Mouse (Mus musculus) brown adipose tissue, adult 24 weeks (tissue): Measurements from ENCODE around the gene Ints6. TPM values are rescaled to one million over a fixed set of nuclear protein-coding genes. Genes with fewer than 3 reads are reported as not detected.
A peak's percentile ranks its signal among the peaks of the same experiment; 100 is the strongest.

ENCODE experiments used
- H3K27ac ChIP-seq: fragments of 200-500 bp; replicated peaks from 2 replicates; pipeline ENCODE4 v1.5.1; 2012; ENCODE audit warnings: low read depth, mild to moderate bottlenecking, low read length
- H3K4me1 ChIP-seq: fragments of 200-500 bp; 2 replicates; pipeline ENCODE4 v1.6.1; 2012; ENCODE audit warnings: low read length, mixed read lengths; ENCODE audit not compliant: control insufficient read depth, insufficient read depth, insufficient read length
- H3K4me3 ChIP-seq: fragments of 200-500 bp; 2 replicates; pipeline ENCODE4 v1.5.1; 2012; ENCODE audit warnings: low read depth, mild to moderate bottlenecking, low read length, moderate library complexity; ENCODE audit not compliant: insufficient read depth
- polyA plus RNA-seq: library from polyadenylated mRNA; stranded (reverse); fragments of >200 nt; gene quantifications from 2 replicates; pipeline ENCODE4 v1.2.4, GENCODE M21; 2012; ENCODE audit not compliant: missing spikeins, insufficient read depth, insufficient read length

Gene Ints6
- polyA plus RNA-seq, result 7.1 and 9.3 TPM in 2 replicates

DNA sequence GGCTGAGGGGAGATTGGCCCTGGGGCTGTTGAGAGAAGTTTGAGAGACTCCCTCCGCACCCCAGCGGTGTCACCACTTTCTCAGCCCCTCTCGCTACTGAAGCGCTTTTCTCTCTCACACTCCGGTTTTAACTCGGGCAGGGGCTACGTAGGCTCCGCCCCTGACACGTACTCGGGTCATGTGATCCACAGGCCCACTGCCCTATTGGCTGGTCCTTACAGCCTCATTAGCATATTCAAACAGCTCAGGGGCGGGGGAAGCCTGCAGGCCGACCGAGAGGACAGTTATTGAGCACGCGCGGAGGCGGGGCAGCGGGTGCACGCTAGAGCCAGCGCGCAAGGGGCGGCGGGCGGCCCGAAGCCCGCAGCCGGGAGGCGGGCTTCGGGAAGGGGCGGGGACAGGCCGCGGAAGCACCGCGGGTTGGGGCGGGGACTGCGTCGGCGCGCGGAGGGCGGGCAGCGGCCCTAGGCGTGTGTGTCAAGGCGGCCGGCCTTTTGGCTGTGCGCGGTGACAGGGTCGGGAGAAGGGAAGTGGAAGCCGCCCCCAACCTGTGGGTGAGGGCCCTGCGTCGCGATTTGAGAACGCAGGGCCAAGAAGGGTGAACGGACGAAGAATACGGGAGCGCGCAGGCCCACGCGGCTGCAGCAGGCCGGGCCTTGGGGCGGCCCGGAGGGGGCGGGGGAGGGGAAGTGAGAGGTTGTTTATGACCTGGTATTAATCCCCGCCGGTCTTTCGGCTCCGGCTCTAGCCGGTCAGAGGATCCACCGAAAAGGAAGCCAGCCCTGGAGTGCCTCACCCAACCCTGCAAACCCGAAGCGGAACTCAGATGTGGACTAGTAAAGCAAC, at the start of gene Ints6:
Gene Ints6 (minus strand): TSS at position 134 of the 846 bp plus-strand sequence.
- peak within 1 kb of the TSS; percentile 96 for H3K4me3 ChIP-seq
- peak within 1 kb of the TSS; percentile 89 for H3K27ac ChIP-seq
- no peaks in the 10 kb centered on the region for H3K4me1 ChIP-seq

DNA sequence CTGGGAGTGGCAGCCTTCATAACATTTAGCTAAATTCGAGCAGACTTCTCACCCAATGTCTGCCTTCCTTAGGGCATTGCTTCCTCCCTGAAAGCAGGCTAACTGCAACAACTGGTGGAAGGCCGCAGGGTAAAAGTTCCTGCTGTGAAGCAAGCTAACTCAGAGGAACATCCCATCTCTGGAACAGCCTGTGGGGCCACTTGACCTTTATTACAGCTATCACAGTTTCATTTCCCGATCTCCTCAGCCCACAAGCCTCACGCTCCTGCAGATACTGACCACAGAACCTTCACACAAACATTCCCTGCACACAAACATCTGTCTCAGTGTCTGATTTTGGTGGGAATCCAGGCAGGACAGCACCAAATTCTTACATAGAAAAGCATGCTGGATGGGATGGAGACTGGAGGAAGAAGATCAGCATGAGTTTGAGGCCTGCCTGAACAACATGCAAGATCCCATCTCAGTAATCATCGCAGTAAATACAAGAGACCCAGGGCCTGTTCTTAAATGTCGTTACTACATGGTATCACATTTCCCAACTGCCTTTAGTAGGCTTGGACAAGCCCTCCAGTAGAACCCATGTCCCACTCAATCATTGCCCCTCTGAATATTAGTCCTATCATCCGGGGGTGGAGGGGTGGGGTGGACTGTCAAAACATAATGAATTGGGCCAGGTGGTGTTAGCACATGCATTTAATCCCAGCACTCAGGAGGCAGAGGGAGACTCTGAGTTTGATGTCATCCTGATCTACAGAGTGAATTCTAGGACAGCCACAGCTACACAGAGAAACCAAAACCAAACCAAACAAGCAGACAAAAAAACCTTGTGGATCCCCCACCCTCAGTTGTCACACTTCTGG, 47.9 kb upstream of the Ints6 start:
- H3K27ac ChIP-seq, result peak overlapping the region; percentile 40
- no peak overlapping the region for H3K4me3 ChIP-seq
- H3K4me1 ChIP-seq, result peaks cover 14% of the 10 kb centered on the region

DNA sequence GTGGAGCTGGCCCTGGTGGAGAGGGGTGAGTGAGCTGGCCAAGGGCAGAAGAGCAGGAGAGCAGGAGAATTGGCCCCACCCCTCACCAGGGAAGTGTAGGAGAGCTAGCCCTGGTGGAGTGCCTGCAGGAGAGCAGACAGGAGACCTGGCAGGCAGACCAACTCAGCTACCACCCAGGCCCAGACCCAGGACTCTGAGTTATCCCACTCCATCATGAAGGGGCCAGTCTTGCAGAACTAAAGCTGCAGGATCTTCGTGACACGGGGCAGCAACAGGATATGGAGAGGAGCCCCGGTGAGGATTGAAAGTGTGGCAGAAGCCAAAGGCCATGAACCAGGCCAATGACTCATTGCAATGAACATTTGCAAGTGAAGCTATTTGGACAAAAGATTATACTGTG, 46.0 kb upstream of the Ints6 start:
- peak overlapping the region; percentile 31 for H3K27ac ChIP-seq
- H3K4me1 ChIP-seq, result peaks cover 14% of the 10 kb centered on the region
- H3K4me3 ChIP-seq, result no peak overlapping the region

DNA sequence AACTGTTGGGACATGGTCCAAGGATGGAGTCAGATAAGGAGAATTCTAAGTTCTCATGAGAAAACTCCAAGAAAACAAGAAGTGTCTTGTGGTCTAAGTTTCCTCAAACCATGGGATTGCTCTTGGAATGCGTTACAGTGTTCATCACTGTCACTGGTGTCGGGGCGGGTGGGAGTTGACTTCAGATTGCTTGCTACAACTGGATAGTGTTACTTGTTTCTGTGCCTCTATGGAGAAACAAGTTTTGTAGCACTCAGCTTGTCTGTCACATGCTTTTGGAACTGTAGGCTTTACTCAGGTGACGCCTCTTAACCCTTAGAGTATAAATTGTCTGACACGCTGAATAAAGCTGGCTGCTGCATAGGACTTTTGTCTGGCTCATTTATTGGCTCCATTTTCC, 42.2 kb upstream of the Ints6 start:
- Histone ChIP-seq H3K4me3 (no peak overlapping the region), H3K4me1 (peaks cover 14% of the 10 kb centered on the region), H3K27ac (no peak overlapping the region)

DNA sequence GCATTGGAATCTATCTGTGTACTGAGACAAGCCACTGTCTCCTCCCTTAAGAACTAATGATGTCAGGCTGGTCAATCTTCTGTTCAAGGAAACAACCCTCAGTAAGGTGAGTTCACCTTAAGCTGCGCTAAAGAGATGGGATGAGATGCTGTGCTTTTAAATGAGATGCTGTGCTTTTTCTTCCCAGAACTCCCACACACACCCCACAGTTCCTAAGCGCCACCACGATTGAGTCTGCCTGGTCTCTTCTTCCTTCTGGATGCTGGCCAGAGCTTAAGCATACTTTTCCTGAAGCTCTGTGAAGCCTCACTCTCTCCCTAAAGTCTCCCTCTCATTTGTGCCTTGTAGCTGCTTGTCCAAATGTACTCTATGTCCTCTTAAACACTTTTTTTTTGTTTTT, 39.8 kb upstream of the Ints6 start:
- H3K4me3 ChIP-seq, result no peak overlapping the region
- H3K4me1 ChIP-seq, result peaks cover 11% of the 10 kb centered on the region; the same call in 1 of the 2 replicates
- peak overlapping the region; percentile 64 for H3K27ac ChIP-seq

DNA sequence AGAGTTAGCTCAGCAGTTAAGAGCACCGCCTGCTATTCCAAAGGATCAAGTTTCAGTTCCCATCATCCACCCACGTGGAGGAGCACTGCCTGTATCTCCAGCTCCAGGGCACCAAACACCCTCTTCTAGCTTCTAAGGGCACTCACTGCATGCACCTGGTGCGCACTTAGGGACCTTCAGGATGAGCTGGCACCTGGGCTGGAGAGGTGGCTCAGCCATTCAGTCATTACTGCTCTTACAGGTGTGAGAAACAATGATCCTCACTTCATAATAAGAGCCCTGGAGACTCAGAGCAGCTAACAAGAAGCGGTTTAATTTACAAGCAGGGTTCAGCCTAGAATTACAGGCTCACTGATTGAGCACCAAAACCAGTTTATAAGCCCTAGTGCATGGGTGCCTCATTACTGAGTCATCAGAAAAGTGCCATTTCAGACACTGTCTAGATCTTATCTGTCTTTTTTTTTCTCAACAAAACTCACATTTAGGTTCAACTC, 37.7 kb upstream of the Ints6 start:
- Histone ChIP-seq H3K4me3 (no peak overlapping the region), H3K4me1 (peaks cover 9% of the 10 kb centered on the region; the same call in 1 of the 2 replicates), H3K27ac (no peak overlapping the region)

DNA sequence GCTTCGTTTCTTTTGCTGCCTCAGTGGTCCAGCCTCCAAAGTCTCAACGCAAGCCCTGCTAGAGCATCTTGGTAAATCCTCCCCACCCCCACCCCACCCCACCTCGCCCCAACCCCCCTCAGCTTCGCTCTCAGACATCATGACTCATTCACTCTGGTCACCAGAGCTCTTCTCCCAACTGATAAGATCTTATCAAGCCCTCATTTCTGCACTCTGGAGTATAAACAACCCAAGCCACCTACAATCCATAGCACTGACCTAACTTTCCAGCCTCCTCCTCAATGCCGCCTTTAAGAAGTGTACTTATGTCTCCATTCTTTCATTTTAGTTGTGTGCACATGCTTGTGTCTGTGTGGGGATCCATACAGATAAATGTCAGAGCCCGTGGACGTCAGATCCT, 34.8 kb upstream of the Ints6 start:
- Histone ChIP-seq H3K27ac (no peak overlapping the region), H3K4me3 (no peak overlapping the region), H3K4me1 (peaks cover 9% of the 10 kb centered on the region; the same call in 1 of the 2 replicates)

DNA sequence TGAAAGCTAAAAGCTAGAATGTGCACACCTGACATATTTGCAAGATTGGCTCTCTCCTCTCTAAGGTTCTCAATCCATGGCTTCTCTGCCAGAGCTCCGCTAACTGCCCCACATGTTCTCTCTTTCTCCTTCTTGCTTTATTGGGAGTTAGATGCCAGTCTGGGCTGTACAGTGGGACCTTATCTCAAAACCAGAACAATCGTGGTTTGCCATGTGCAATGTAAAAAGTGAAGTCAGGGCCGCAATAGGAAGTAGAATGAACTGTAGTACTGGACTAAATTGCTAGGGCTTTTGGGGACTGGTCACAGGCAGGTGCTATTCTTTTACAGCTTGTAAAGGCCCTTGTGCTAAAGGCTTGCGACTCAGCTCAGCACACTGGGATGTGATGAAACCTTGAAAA, 28.3 kb upstream of the Ints6 start:
- Histone ChIP-seq H3K27ac (no peak overlapping the region), H3K4me3 (no peak overlapping the region), H3K4me1 (no peaks in the 10 kb centered on the region)

DNA sequence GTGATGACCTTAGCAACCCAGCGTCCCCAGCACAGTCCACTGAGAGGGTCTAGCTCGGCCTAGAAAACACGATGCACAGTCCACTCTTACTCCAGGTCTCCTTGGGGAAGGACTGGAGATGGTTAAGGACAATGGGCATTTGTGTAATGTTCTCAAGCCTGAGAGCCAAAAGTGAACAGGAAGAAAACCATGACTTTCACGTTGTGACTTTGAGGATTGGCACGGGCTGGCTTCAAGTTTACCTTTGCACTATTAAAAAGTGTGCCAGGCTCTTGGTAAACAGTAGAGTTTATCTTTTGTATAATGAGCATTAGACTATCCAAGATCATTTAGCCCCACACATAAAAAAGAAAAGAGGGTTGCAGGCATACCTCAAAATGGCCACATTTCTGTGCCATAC, 22.0 kb upstream of the Ints6 start:
- Histone ChIP-seq H3K27ac (peak overlapping the region; percentile 83), H3K4me1 (0 out of 2 replicates have a peak, but pooled peaks cover 5% of the 10 kb centered on the region), H3K4me3 (no peak overlapping the region)

DNA sequence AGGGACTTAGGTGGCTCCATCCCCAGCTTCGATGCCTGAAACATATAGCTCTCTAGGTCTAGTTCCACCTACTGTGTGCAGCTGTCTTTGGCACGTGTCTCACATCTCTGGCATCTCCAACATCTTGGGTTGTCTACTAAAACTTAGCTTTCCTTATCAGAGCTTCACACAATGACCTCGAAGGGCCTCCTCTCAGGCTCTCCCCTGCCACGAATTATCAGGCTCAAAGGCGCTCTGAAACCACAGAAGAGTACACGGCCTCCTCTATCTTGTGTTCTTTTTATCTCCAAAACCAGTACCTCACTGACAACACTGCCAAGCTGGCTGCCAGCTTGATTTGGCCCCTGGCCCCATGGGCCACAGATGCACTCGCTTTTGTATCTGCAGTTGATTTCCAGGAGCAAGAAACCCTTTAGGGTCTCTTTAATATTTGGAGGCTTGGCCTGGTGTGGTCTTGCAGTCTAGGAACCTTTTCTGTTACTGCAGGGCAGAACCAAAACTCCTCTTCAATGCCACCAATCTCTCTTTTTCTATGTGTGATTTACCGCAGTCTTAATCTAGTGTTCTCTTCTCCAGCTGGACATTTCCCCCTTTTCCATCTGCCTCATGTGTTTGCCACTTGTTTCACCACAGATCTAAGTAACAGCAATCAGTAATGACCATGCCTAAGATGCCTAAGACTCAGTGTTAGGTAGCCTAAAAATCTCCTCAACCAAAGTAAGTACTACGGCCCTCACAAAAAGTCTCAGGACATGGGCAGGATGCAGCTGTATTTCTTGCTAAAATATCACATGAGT, 19.7 kb upstream of the Ints6 start:
- Histone ChIP-seq H3K4me1 (0 out of 2 replicates have a peak, but pooled peaks cover 5% of the 10 kb centered on the region), H3K27ac (no peak overlapping the region), H3K4me3 (no peak overlapping the region)

DNA sequence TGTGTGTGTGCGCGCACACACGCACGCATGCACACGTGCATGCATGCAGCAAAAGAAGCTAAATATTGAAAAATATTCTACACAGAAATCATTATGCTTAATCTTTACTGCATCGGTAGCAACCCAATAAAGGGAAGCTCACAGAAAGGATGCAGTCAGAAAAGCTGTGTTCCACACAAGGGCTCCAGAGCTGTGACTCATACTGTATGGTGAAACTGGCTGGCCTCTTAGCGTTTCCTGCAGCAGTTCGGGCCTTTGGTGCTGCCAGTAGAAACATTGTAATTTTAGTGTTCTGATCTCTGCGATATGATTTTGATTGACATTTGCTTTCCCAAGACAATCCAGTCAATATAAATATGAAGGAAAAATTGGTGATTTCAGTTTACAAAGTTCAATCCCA, 17.1 kb upstream of the Ints6 start:
- Histone ChIP-seq H3K4me1 (0 out of 2 replicates have a peak, but pooled peaks cover 2% of the 10 kb centered on the region), H3K4me3 (no peak overlapping the region), H3K27ac (no peak overlapping the region)

DNA sequence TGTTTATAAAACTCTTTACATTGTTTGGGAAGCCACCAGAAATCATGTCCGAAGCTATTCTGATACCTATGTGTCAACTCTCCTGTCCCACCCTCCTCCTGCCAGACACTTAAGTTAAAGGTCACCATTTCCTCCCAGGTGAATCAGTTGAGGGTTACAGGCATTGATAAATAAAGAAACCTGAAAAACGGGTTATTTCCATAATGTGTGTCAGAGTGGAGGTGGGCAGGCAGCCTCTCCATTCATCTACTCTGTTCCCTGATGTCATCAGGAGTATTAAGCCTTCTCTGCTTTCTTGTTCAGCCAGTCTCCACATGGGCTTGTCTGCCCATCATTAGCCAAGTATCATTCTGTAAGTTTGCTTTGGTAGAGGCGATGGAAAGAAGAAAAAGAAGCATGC, 14.1 kb upstream of the Ints6 start:
- no peak overlapping the region for H3K27ac ChIP-seq
- no peak overlapping the region for H3K4me3 ChIP-seq
- H3K4me1 ChIP-seq, result no peaks in the 10 kb centered on the region

DNA sequence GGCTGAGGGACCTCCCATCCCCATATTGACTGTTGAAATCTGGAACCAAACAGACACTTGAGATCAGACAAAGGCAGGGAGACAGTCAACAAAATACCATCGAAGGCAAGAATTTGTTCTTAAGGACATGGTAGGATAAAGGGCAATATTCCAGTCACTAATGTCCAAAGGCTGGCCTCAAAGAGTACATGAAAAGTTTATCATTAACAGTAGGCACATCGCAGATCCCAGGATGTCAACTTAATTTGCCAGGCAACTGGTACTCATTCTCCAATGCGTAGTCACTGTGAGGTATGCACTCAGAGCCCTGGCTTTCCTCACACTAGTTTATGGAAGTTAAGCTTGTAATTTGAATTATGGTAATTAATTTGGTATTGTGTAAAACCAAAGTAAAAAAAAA, 13.3 kb upstream of the Ints6 start:
- Histone ChIP-seq H3K27ac (no peak overlapping the region), H3K4me3 (no peak overlapping the region), H3K4me1 (no peaks in the 10 kb centered on the region)

DNA sequence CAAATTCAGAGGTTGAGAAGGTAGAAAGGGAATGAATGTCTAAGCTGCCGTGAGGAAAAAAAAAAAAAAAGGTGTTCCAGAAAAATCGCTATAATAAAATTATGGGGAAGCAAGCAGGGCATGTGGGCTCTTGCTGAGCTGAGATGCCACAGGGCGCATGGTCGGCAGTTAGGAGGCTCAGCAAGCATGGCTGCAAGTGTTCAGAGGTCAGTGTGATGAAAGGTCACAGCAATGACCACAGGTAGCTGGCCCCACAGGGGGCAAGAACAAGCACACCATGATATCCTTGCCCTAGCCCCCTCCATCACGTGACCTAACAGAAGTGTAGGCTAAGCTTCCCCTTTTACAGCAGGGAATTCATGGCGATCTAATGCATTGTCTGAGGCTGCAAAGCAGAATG, 12.8 kb upstream of the Ints6 start:
- Histone ChIP-seq H3K27ac (no peak overlapping the region), H3K4me1 (no peaks in the 10 kb centered on the region), H3K4me3 (no peak overlapping the region)
